Mouse (Mus musculus): ENCODE data around the gene Ppm1b. TPM values are rescaled to one million over a fixed set of nuclear protein-coding genes. Genes with fewer than 3 reads are reported as not detected.

The Ppm1b gene
- polyA plus RNA-seq, 1 experiment from 2014 or later = 91.7 TPM

- ATAC-seq (replicated peaks) = no peak
- Histone ChIP-seq H3K27me3 (replicated peaks) (no peaks in the 10 kb centered on the region), H3K27ac (no peak overlapping the region), H3K9me3 (no peaks in the 10 kb centered on the region), H3K4me3 (no peak overlapping the region), H3K9ac (no peak overlapping the region), H3K4me2 (no peak overlapping the region), H3K36me3 (replicated peaks) (no peaks in the 10 kb centered on the region), H3K4me1 (no peaks in the 10 kb centered on the region)
- 83% methylated on average over 13 of the region's 13 CpGs for WGBS
Observed at GRCm38 (mm10) chr17:84941291-84941868, 15.2 kb upstream of the Ppm1b start.

- H3K9ac ChIP-seq = no peak overlapping the region
- H3K36me3 ChIP-seq (replicated peaks) = no peaks in the 10 kb centered on the region
- no peaks in the 10 kb centered on the region for H3K27me3 ChIP-seq (replicated peaks)
- H3K27ac ChIP-seq = no peak overlapping the region
- no peak for ATAC-seq (replicated peaks)
- H3K4me1 ChIP-seq = no peaks in the 10 kb centered on the region
- H3K4me2 ChIP-seq = no peak overlapping the region
- no peaks in the 10 kb centered on the region for H3K9me3 ChIP-seq
- no peak overlapping the region for H3K4me3 ChIP-seq
- 86% methylated on average over 10 of the region's 10 CpGs for WGBS
Observed at GRCm38 (mm10) chr17:84942358-84943032, 14.0 kb upstream of the Ppm1b start.

GRCm38 (mm10) chr17:84943033-84943393 is 13.5 kb upstream of the Ppm1b start:
- Histone ChIP-seq H3K27ac (no peak overlapping the region), H3K4me1 (no peaks in the 10 kb centered on the region), H3K4me2 (no peak overlapping the region), H3K36me3 (replicated peaks) (no peaks in the 10 kb centered on the region), H3K9me3 (no peaks in the 10 kb centered on the region), H3K9ac (no peak overlapping the region), H3K4me3 (no peak overlapping the region), H3K27me3 (replicated peaks) (no peaks in the 10 kb centered on the region)
- no peak for ATAC-seq (replicated peaks)
- 76% methylated on average over 2 of the region's 2 CpGs for WGBS

GRCm38 (mm10) chr17:84944348-84944747 is 12.2 kb upstream of the Ppm1b start:
- no peaks in the 10 kb centered on the region for H3K36me3 ChIP-seq (replicated peaks)
- H3K9me3 ChIP-seq = no peaks in the 10 kb centered on the region
- 82% methylated on average over 6 of the region's 6 CpGs for WGBS
- H3K9ac ChIP-seq = no peak overlapping the region
- H3K27ac ChIP-seq = no peak overlapping the region
- H3K27me3 ChIP-seq (replicated peaks) = no peaks in the 10 kb centered on the region
- H3K4me2 ChIP-seq = no peak overlapping the region
- H3K4me3 ChIP-seq = no peak overlapping the region
- ATAC-seq (replicated peaks) = no peak
- H3K4me1 ChIP-seq = no peaks in the 10 kb centered on the region

- Histone ChIP-seq H3K4me3 (no peak overlapping the region), H3K9me3 (no peaks in the 10 kb centered on the region), H3K4me2 (no peak overlapping the region), H3K27me3 (replicated peaks) (no peaks in the 10 kb centered on the region), H3K27ac (no peak overlapping the region), H3K4me1 (peaks cover 8% of the 10 kb centered on the region), H3K36me3 (replicated peaks) (no peaks in the 10 kb centered on the region), H3K9ac (no peak overlapping the region)
- 97% methylated on average over 5 of the region's 5 CpGs for WGBS
- no peak for ATAC-seq (replicated peaks)
Observed at GRCm38 (mm10) chr17:84952521-84952920, 4.0 kb upstream of the Ppm1b start.

- 88% methylated on average over 5 of the region's 5 CpGs for WGBS
- no peaks in the 10 kb centered on the region for H3K36me3 ChIP-seq (replicated peaks)
- no peak overlapping the region for H3K4me2 ChIP-seq
- no peaks in the 10 kb centered on the region for H3K9me3 ChIP-seq
- H3K4me3 ChIP-seq = no peak overlapping the region
- H3K27me3 ChIP-seq (replicated peaks) = no peaks in the 10 kb centered on the region
- no peak for ATAC-seq (replicated peaks)
- H3K9ac ChIP-seq = no peak overlapping the region
- H3K27ac ChIP-seq = no peak overlapping the region
- H3K4me1 ChIP-seq = peaks cover 8% of the 10 kb centered on the region
Observed at GRCm38 (mm10) chr17:84953776-84954175, 2.8 kb upstream of the Ppm1b start.

GRCm38 (mm10) chr17:84954881-84955280 is 1.7 kb upstream of the Ppm1b start:
- Histone ChIP-seq H3K27ac (no peak overlapping the region), H3K4me2 (no peak overlapping the region), H3K4me1 (peaks cover 17% of the 10 kb centered on the region), H3K36me3 (replicated peaks) (no peaks in the 10 kb centered on the region), H3K27me3 (replicated peaks) (no peaks in the 10 kb centered on the region), H3K4me3 (no peak overlapping the region), H3K9me3 (no peaks in the 10 kb centered on the region), H3K9ac (no peak overlapping the region)
- ATAC-seq (replicated peaks) = no peak
- 93% methylated on average over 5 of the region's 5 CpGs for WGBS

- H3K9ac ChIP-seq = peak overlapping the region; percentile 48
- H3K27ac ChIP-seq = peak overlapping the region; percentile 89
- H3K4me2 ChIP-seq = peak overlapping the region; percentile 63
- H3K4me1 ChIP-seq = peaks cover 32% of the 10 kb centered on the region
- H3K36me3 ChIP-seq (replicated peaks) = no peaks in the 10 kb centered on the region
- H3K4me3 ChIP-seq = peak overlapping the region; percentile 100
- H3K9me3 ChIP-seq = no peaks in the 10 kb centered on the region
- peak; percentile 94 for ATAC-seq (replicated peaks)
- WGBS = under 1% methylated on average over 24 of the region's 24 CpGs
- no peaks in the 10 kb centered on the region for H3K27me3 ChIP-seq (replicated peaks)
Observed at GRCm38 (mm10) chr17:84956931-84957486, 468 bp downstream of the Ppm1b start.

- peak overlapping the region; percentile 100 for H3K4me3 ChIP-seq
- H3K9me3 ChIP-seq = no peaks in the 10 kb centered on the region
- H3K27ac ChIP-seq = peak overlapping the region; percentile 98
- peaks cover 32% of the 10 kb centered on the region for H3K4me1 ChIP-seq
- H3K36me3 ChIP-seq (replicated peaks) = no peaks in the 10 kb centered on the region
- no peaks in the 10 kb centered on the region for H3K27me3 ChIP-seq (replicated peaks)
- peak overlapping the region; percentile 64 for H3K4me2 ChIP-seq
- peak; percentile 99 for ATAC-seq (replicated peaks)
- WGBS = under 1% methylated on average over 47 of the region's 55 CpGs
- peak overlapping the region; percentile 90 for H3K9ac ChIP-seq
Observed at GRCm38 (mm10) chr17:84957487-84958259, 1.1 kb downstream of the Ppm1b start.

GRCm38 (mm10) chr17:84958411-84958911 is 1.9 kb downstream of the Ppm1b start:
- Histone ChIP-seq H3K9ac (peak overlapping the region; percentile 90), H3K4me3 (peak overlapping the region; percentile 100), H3K4me2 (peak overlapping the region; percentile 64), H3K27me3 (replicated peaks) (no peaks in the 10 kb centered on the region), H3K4me1 (peaks cover 32% of the 10 kb centered on the region), H3K36me3 (replicated peaks) (no peaks in the 10 kb centered on the region), H3K9me3 (no peaks in the 10 kb centered on the region), H3K27ac (peak overlapping the region; percentile 98)
- no peak for ATAC-seq (replicated peaks)
- WGBS = under 1% methylated on average over 51 of the region's 52 CpGs

- Histone ChIP-seq H3K4me1 (peaks cover 32% of the 10 kb centered on the region), H3K4me3 (peak overlapping the region; percentile 100), H3K27ac (no peak overlapping the region), H3K4me2 (peak overlapping the region; percentile 64), H3K36me3 (replicated peaks) (no peaks in the 10 kb centered on the region), H3K9ac (peak overlapping the region; percentile 90), H3K9me3 (no peaks in the 10 kb centered on the region), H3K27me3 (replicated peaks) (no peaks in the 10 kb centered on the region)
- WGBS = 26% methylated on average over 6 of the region's 6 CpGs
- no peak for ATAC-seq (replicated peaks)
Observed at GRCm38 (mm10) chr17:84958986-84959664, 2.6 kb downstream of the Ppm1b start.

GRCm38 (mm10) chr17:84959665-84960020 is 3.1 kb downstream of the Ppm1b start:
- peaks cover 32% of the 10 kb centered on the region for H3K4me1 ChIP-seq
- ATAC-seq (replicated peaks) = no peak
- H3K4me2 ChIP-seq = peak overlapping the region; percentile 64
- H3K4me3 ChIP-seq = peak overlapping the region; percentile 100
- H3K36me3 ChIP-seq (replicated peaks) = no peaks in the 10 kb centered on the region
- 0 out of 2 replicates have a peak overlapping the region, but pooled peaks have one; percentile 90 for H3K9ac ChIP-seq
- no peaks in the 10 kb centered on the region for H3K27me3 ChIP-seq (replicated peaks)
- no peak overlapping the region for H3K27ac ChIP-seq
- no peaks in the 10 kb centered on the region for H3K9me3 ChIP-seq
- 68% methylated on average over 3 of the region's 3 CpGs for WGBS
